Mouse (Mus musculus): ENCODE measurements at regions not wholly inside any gene's neighbourhood (a gene's known extent, or its start where the extent isn't known, plus 50 kb on each side); places are given as distances from the start of the nearest gene placed in this dataset.

DNA sequence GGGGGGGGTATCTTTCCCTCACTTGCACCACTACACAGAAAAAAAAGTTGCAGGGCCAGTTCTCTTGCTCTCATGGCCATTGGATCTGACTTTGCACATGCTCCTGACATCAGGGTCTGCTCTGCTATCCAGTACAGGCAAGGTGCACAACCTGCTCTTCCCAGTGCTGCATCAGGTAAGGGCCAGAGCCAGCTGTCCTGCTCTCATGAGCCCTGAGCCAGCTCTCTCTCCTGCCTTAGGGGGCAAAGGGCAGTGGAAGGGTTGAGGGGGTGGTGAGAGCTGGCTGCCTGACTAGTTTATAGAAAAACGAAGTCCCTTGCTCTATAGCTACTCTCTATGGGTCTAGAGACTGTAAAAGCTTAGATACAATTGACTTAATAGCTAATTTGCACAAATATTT, 927.6 kb downstream of the Rab28 start:
- 0 out of 2 replicates have a peak, but pooled peaks have one; percentile 49 for ATAC-seq (replicated peaks; ENCODE audit: low FRiP score, low read depth)
- H3K36me3 ChIP-seq (ENCODE audit: insufficient read depth, low read length): no peaks in the 10 kb centered on the region
- no peak overlapping the region for H3K27ac ChIP-seq
- H3K4me2 ChIP-seq (ENCODE audit: low read length): no peak overlapping the region
- 37% methylated on average over 1 of the region's 1 CpGs for WGBS
- no peak overlapping the region for H3K4me3 ChIP-seq (replicated peaks; ENCODE audit: low read depth, low read length)
- no peaks in the 10 kb centered on the region for H3K27me3 ChIP-seq (ENCODE audit: insufficient read depth, low read length)
- no peaks in the 10 kb centered on the region for H3K9me3 ChIP-seq (replicated peaks; ENCODE audit: low read length)
- DNase-seq (ENCODE audit: low spot score): no peak
- no peak overlapping the region for H3K9ac ChIP-seq (ENCODE audit: low read depth, low read length)
- no peaks in the 10 kb centered on the region for H3K4me1 ChIP-seq (replicated peaks; ENCODE audit: insufficient read depth, low read length)
- no peak for TF ChIP-seq CTCF (IDR thresholded peaks at IDR 0.05; ENCODE audit: low read depth)

GRCm38 (mm10) chr5:40779902-40780301, 928.1 kb downstream of the Rab28 start:
- H3K9ac ChIP-seq (ENCODE audit: low read depth, low read length): no peak overlapping the region
- H3K4me1 ChIP-seq (replicated peaks; ENCODE audit: insufficient read depth, low read length): no peaks in the 10 kb centered on the region
- no peak overlapping the region for H3K27ac ChIP-seq
- no peak overlapping the region for H3K4me3 ChIP-seq (replicated peaks; ENCODE audit: low read depth, low read length)
- H3K9me3 ChIP-seq (replicated peaks; ENCODE audit: low read length): no peaks in the 10 kb centered on the region
- no peak for TF ChIP-seq CTCF (IDR thresholded peaks at IDR 0.05; ENCODE audit: low read depth)
- DNase-seq (ENCODE audit: low spot score): no peak
- H3K4me2 ChIP-seq (ENCODE audit: low read length): no peak overlapping the region
- H3K27me3 ChIP-seq (ENCODE audit: insufficient read depth, low read length): no peaks in the 10 kb centered on the region
- no peaks in the 10 kb centered on the region for H3K36me3 ChIP-seq (ENCODE audit: insufficient read depth, low read length)
- no peak for ATAC-seq (replicated peaks; ENCODE audit: low FRiP score, low read depth)
- 84% methylated on average over 1 of the region's 1 CpGs for WGBS

- H3K4me1 ChIP-seq (replicated peaks; ENCODE audit: insufficient read depth, low read length): no peaks in the 10 kb centered on the region
- no peak overlapping the region for H3K9ac ChIP-seq (ENCODE audit: low read depth, low read length)
- ATAC-seq (replicated peaks; ENCODE audit: low FRiP score, low read depth): no peak
- WGBS: 84% methylated on average over 2 of the region's 2 CpGs
- H3K27me3 ChIP-seq (ENCODE audit: insufficient read depth, low read length): no peaks in the 10 kb centered on the region
- H3K4me2 ChIP-seq (ENCODE audit: low read length): no peak overlapping the region
- H3K36me3 ChIP-seq (ENCODE audit: insufficient read depth, low read length): no peaks in the 10 kb centered on the region
- TF ChIP-seq CTCF (IDR thresholded peaks at IDR 0.05; ENCODE audit: low read depth): no peak
- H3K9me3 ChIP-seq (replicated peaks; ENCODE audit: low read length): no peaks in the 10 kb centered on the region
- H3K4me3 ChIP-seq (replicated peaks; ENCODE audit: low read depth, low read length): no peak overlapping the region
- DNase-seq (ENCODE audit: low spot score): no peak
- H3K27ac ChIP-seq: no peak overlapping the region
These were observed 932.1 kb downstream of the Rab28 start for GRCm38 (mm10) chr5:40775856-40776255.

DNA sequence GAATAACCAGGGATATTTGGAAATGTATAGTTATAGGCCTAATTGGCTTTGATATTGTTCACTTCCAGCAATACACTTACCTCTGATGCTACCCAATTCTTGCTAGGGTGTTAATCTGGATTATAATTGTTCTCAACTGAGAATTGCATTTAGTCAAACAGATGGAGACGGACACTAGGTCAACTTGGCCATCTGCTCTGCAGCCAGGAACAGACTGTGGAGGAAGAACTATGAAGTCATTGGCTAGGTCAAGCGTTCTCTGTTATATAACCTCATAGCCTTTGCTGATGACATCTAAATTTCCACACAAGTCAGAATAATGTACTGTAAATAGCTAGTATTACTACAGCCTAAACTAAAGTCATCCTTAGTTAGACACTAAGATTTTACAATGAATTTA, 947.7 kb downstream of the Rab28 start:
- Histone ChIP-seq H3K9me3 (replicated peaks; ENCODE audit: low read length) (no peaks in the 10 kb centered on the region), H3K27ac (no peak overlapping the region), H3K4me3 (replicated peaks; ENCODE audit: low read depth, low read length) (no peak overlapping the region), H3K4me2 (ENCODE audit: low read length) (no peak overlapping the region), H3K27me3 (ENCODE audit: insufficient read depth, low read length) (no peaks in the 10 kb centered on the region), H3K4me1 (replicated peaks; ENCODE audit: insufficient read depth, low read length) (no peaks in the 10 kb centered on the region), H3K9ac (ENCODE audit: low read depth, low read length) (no peak overlapping the region), H3K36me3 (ENCODE audit: insufficient read depth, low read length) (no peaks in the 10 kb centered on the region)
- DNase-seq (ENCODE audit: low spot score): no peak
- ATAC-seq (replicated peaks; ENCODE audit: low FRiP score, low read depth): no peak
- no peak for TF ChIP-seq CTCF (IDR thresholded peaks at IDR 0.05; ENCODE audit: low read depth)
- WGBS: 82% methylated on average over 2 of the region's 2 CpGs

DNA sequence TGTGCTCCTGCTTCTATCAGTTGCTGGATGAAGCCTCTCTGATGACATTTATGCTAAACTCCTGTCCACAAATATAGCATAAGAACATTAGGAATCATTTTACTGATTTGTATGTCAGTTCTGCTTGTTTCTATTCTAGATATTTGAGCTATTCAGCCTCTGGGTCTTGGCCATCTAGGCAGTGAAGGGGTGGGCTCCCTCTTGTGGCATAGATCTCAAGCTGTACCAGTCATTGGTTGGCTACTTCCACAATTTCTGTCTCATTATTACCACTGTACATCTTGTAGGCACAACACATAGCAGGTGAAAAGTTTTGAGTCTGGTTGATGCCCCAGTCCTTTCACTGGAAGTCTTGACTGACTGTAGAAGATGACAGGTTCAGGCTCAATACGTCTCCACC, 957.9 kb downstream of the Rab28 start:
- Histone ChIP-seq H3K27me3 (ENCODE audit: insufficient read depth, low read length) (no peaks in the 10 kb centered on the region), H3K4me2 (ENCODE audit: low read length) (no peak overlapping the region), H3K27ac (no peak overlapping the region), H3K4me3 (replicated peaks; ENCODE audit: low read depth, low read length) (no peak overlapping the region), H3K36me3 (ENCODE audit: insufficient read depth, low read length) (no peaks in the 10 kb centered on the region), H3K9ac (ENCODE audit: low read depth, low read length) (no peak overlapping the region), H3K4me1 (replicated peaks; ENCODE audit: insufficient read depth, low read length) (no peaks in the 10 kb centered on the region), H3K9me3 (replicated peaks; ENCODE audit: low read length) (no peaks in the 10 kb centered on the region)
- 70% methylated on average over 1 of the region's 1 CpGs for WGBS
- peak; percentile 4 for DNase-seq (ENCODE audit: low spot score)
- no peak for ATAC-seq (replicated peaks; ENCODE audit: low FRiP score, low read depth)
- TF ChIP-seq CTCF (IDR thresholded peaks at IDR 0.05; ENCODE audit: low read depth): peak; percentile 41; the same call in 1 of the 2 replicates

GRCm38 (mm10) chr5:40735660-40736059, 972.3 kb downstream of the Rab28 start:
- no peaks in the 10 kb centered on the region for H3K36me3 ChIP-seq (ENCODE audit: insufficient read depth, low read length)
- no peaks in the 10 kb centered on the region for H3K9me3 ChIP-seq (replicated peaks; ENCODE audit: low read length)
- H3K4me2 ChIP-seq (ENCODE audit: low read length): no peak overlapping the region
- WGBS: 69% methylated on average over 7 of the region's 7 CpGs
- no peak overlapping the region for H3K27ac ChIP-seq
- no peak overlapping the region for H3K9ac ChIP-seq (ENCODE audit: low read depth, low read length)
- H3K4me3 ChIP-seq (replicated peaks; ENCODE audit: low read depth, low read length): no peak overlapping the region
- no peak for ATAC-seq (replicated peaks; ENCODE audit: low FRiP score, low read depth)
- no peak for TF ChIP-seq CTCF (IDR thresholded peaks at IDR 0.05; ENCODE audit: low read depth)
- H3K4me1 ChIP-seq (replicated peaks; ENCODE audit: insufficient read depth, low read length): no peaks in the 10 kb centered on the region
- no peak for DNase-seq (ENCODE audit: low spot score)
- no peaks in the 10 kb centered on the region for H3K27me3 ChIP-seq (ENCODE audit: insufficient read depth, low read length)

DNA sequence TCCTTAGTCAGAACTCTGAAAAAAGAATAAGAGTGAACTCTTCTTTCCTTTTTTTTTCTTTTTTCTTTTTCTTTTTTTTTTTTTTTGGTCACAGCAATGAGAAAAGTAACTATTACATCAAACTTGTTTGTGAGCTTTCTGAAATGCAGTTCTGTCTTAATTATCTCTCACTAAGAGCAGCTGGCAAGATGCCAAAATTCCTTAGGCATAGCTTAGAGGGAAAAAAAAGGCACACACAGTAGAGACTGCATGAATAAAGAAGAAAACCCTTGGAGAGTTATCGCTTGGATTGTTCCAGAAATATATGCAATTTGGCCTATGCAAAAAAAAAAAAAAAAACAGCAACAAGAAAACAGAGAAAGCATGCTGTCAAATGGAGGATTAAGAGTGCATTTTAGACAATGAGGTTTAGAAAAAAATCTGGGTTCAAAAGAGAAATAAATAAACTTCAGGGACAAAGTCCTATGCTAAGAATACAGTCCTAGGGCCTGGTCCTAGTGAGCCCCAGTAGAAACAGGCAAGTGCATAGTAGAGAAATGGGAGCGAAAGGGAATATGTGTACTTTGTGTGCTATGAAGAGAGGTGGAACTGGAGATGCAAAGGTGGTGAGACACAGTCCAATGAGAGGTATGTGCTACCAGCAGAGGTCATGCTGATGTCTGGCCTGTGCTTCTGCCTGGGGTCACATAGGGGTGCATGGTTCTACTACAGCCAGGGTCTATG, 974.0 kb downstream of the Rab28 start:
- ATAC-seq (replicated peaks; ENCODE audit: low FRiP score, low read depth): no peak
- Histone ChIP-seq H3K9me3 (replicated peaks; ENCODE audit: low read length) (no peaks in the 10 kb centered on the region), H3K27me3 (ENCODE audit: insufficient read depth, low read length) (no peaks in the 10 kb centered on the region), H3K27ac (no peak overlapping the region), H3K4me3 (replicated peaks; ENCODE audit: low read depth, low read length) (no peak overlapping the region), H3K36me3 (ENCODE audit: insufficient read depth, low read length) (no peaks in the 10 kb centered on the region), H3K9ac (ENCODE audit: low read depth, low read length) (no peak overlapping the region), H3K4me1 (replicated peaks; ENCODE audit: insufficient read depth, low read length) (no peaks in the 10 kb centered on the region), H3K4me2 (ENCODE audit: low read length) (no peak overlapping the region)
- TF ChIP-seq CTCF (IDR thresholded peaks at IDR 0.05; ENCODE audit: low read depth): no peak
- 77% methylated on average over 2 of the region's 2 CpGs for WGBS
- peak; percentile 64 for DNase-seq (ENCODE audit: low spot score)

Measured in kidney, postnatal 0 days (tissue).